Mouse (Mus musculus) megakaryocyte, embryonic 14.5 days (primary cell): ENCODE data around the gene Cldn19.

Experiments used
- FLI1 ChIP-seq: IDR thresholded peaks from 2 replicates; pipeline ENCODE4 v1.6.1; 2012; ENCODE audit warnings: low read length, inconsistent platforms, mixed read lengths
- GATA1 ChIP-seq: IDR thresholded peaks from 3 replicates; pipeline ENCODE4 v1.6.1; 2012; ENCODE audit warnings: mixed read lengths, low read length, inconsistent platforms, borderline replicate concordance

- TF ChIP-seq GATA1 (no peak), FLI1 (no peak)
Observed at GRCm38 (mm10) chr4:119241664-119242063, 13.6 kb upstream of the Cldn19 start.
